Mouse (Mus musculus) thymus, adult 2 months (tissue): Measurements from ENCODE around the gene Usp6nl.

Source experiments
- CTCF ChIP-seq: fragments of 200-500 bp; IDR thresholded peaks from 2 replicates; pipeline ENCODE4 v1.5.1; 2012; ENCODE audit warnings: mild to moderate bottlenecking, control low read depth, low read length, moderate library complexity, borderline replicate concordance; ENCODE audit not compliant: control insufficient read depth, poor library complexity, insufficient read depth; ENCODE audit errors: extremely low read depth
- POLR2A ChIP-seq: fragments of 200-500 bp; IDR thresholded peaks from 2 replicates; pipeline ENCODE4 v1.6.1; 2012; ENCODE audit warnings: mild to moderate bottlenecking, low read length, control low read depth, moderate library complexity; ENCODE audit not compliant: control insufficient read depth, poor library complexity, insufficient read depth; ENCODE audit errors: extremely low read depth

- TF ChIP-seq POLR2A (no peak), CTCF (no peak)
Observed at GRCm38 (mm10) chr2:6396626-6397146, 74.2 kb downstream of the Usp6nl start.
